Mouse (Mus musculus) spleen, adult 2 months (tissue): ENCODE results near the gene Ttll9.

Experiments used
- CTCF ChIP-seq: fragments of 200-500 bp; IDR thresholded peaks from 2 replicates; pipeline ENCODE4 v1.5.1; 2011; ENCODE audit warnings: mild to moderate bottlenecking, inconsistent platforms; ENCODE audit not compliant: insufficient read depth, insufficient read length, insufficient replicate concordance; ENCODE audit errors: extremely low read depth
- POLR2A ChIP-seq: fragments of 200-500 bp; IDR thresholded peaks from 2 replicates; pipeline ENCODE4 v1.6.1; 2011; ENCODE audit warnings: low read depth, low read length, inconsistent platforms

- TF ChIP-seq POLR2A, result no peak
- TF ChIP-seq CTCF, result no peak
Observed at GRCm38 (mm10) chr2:153049997-153050358, 87.7 kb downstream of the Ttll9 start.
